Mouse (Mus musculus) left cerebral cortex, postnatal 10 days (tissue): Measurements from ENCODE around the gene Ntf5. TPM values are rescaled to one million over a fixed set of nuclear protein-coding genes. Genes with fewer than 3 reads are reported as not detected.

ENCODE experiments used
- DNase-seq, 2 experiments: peaks; one replicate each; pipeline ENCODE4 v3.0.0; 2021 to 2022; ENCODE audit warnings: low spot score in 2 of 2, mixed read lengths in 1 of 2; ENCODE audit errors: extremely low spot score in 1 of 2
- intact Hi-C: fragments of 180-260 bp; cut with DNase I; formaldehyde crosslinking; loops from one replicate; pipeline ENCODE4 v1.15.1; 2025
- total RNA-seq, 2 experiments: library from RNA; stranded (reverse); gene quantifications; 2 replicates each; pipeline ENCODE4 v1.2.3; 2021

Ntf5 gene
- not detected for total RNA-seq

- intact Hi-C loops: no loop called here
These were observed at the start of gene Ntf5 for GRCm38 (mm10) chr7:45413113-45413863. Gene Ntf5 (plus strand): TSS chr7:45413695.

GRCm38 (mm10) chr7:45363983-45364382, 49.5 kb upstream of the Ntf5 start:
- peak in 1 of 2 experiments; percentile 10 for DNase-seq
- intact Hi-C loops: loop anchor here (10.0 kb wide), 1 partner anchor 199 kb away; the partner anchor contains the start of gene Slc17a7

More at GRCm38 (mm10) chr7:45413113-45413863, at the start of gene Ntf5:
- peak in 1 of 2 experiments; percentile 32 for DNase-seq

DNA sequence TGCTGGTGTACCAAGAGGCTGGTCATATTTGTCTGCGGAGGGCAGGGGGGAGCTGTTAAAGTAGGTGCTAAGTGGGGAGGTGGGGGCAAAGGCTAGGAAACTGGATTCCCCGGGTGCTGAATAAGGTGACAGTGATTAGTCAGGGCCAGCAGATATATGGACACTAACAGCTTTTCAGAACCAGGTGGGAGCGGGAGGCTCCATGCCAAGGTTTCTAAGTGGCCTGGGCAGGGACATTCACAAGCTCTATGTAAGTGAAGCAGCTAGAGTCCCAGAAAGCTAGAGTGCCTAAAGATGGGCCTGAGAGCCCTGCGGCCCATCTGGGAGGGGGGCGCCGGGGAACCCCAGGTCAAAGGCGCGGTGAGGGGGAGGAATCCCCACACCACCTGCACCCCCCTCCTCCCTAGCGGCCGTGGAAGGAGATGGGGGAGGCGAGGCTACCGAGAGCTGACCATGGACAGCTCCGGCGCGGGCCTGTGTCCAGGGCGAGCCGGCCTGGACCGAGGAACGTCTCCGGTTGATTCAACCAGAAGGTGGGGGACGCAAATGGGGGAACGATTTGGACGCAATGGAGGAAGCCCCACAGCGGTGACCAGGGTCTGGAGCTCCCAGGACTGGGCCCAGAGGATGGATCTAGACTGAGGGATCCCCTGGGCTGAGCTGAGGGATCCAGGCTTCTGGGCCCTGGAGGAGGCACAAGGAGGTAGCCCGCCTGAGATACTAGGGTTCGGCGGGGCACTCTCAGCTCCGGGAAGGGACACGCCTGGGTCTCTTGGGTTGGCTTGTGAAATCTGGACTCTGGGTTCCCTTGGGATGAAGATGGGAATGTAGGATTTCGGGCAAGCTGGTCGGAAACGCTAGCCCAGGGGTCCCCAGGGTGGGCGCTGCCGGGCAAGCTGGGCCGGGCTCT, 47.5 kb upstream of the Ntf5 start:
- peak in 1 of 2 experiments; percentile 73 for DNase-seq
- intact Hi-C loops: loop anchor here (10.0 kb wide), 1 partner anchor 201 kb away; the partner anchor contains the start of gene Slc17a7

DNA sequence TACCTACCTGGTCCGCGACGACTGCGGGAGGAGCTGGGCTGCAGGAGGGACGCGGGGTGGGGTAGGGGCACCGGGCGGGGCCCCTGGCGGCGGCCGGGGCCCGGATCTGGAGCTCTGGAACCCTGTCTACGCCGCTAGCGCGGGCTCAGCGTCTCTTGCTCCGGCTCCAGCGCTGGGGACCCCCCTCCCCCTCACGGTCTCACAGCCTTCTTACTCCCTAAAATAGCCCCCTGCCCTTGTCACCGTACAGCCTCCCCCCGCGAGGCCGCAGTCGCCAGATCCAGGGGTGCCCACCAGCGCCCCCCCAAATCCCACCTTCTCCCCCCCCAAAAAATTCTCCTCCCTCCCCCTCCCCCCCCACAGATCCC, 46.9 kb upstream of the Ntf5 start, which contains the start of gene Ppfia3:
TSS of gene Ppfia3 (minus strand) at position 368 of the 368 bp plus-strand sequence.
- intact Hi-C loops: loop anchor here (10.0 kb wide), 1 partner anchor 202 kb away; the partner anchor contains the start of gene Slc17a7
- no peak for DNase-seq

- intact Hi-C loops: loop anchor here (10.0 kb wide), 1 partner anchor 202 kb away; the partner anchor contains the start of gene Slc17a7
- DNase-seq: peak; percentile 98
These were observed 46.2 kb upstream of the Ntf5 start for GRCm38 (mm10) chr7:45367020-45367880.

DNA sequence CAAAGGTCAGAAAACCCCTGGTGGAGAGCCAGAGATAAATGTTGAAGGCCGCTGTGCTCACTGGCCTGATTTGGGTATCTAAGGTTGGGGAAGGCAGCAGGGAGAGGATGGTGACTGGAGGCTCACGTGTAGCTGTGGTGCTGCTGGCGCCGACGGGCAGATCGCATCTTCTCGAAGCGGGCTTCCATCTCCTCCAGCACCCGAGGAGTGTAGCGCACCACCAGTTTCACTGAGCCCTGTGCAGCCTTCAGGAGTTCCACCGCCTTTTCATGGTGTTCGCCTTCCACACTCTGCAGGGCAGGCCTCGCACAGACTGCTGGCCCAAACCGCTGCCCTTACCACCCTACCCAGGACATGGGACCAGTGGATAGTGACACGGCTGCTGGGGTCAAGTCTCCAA, 45.3 kb upstream of the Ntf5 start:
- intact Hi-C loops: loop anchor here (10.0 kb wide), 1 partner anchor 203 kb away; the partner anchor contains the start of gene Slc17a7
- peak in 1 of 2 experiments; percentile 45 for DNase-seq

DNA sequence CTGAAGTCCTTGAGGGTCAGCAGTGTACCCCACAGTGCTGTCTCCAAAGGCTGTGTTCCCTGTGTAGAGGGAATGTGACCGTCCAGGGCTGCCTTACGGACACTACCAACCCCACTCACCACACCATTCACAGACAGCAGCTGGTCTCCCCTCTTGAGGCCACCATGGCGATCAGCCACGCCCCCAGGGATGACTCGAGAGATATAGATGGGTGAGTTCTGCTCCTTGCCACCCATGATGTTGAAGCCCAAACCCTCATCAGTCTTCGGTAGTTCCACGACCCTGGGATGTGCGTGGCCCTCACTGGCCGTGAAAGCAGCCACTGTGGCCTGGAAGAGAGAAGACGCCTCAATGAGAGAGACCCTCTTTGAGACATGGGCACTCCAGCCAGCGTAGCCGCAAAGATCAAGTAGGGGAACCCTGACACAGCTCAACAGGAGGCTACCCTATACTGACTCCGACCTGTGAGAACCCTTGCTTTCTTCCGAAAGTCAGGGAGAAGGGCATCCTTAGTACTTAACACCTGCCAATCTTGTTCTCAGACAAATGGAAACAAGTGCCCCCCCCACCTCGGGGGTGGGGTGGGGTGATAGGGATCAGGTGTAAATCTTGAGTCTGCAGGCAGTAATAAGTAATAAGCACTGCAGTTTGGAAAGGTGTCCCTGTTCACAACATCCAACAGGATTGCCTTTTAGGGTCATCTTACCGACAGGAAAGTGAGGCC, 44.3 kb upstream of the Ntf5 start:
- intact Hi-C loops: loop anchor here (10.0 kb wide), 1 partner anchor 204 kb away; the partner anchor contains the start of gene Slc17a7
- DNase-seq: peak in 1 of 2 experiments; percentile 53

GRCm38 (mm10) chr7:45369836-45370474, 43.5 kb upstream of the Ntf5 start:
- DNase-seq: peak in 1 of 2 experiments; percentile 58
- intact Hi-C loops: loop anchor here (10.0 kb wide), 1 partner anchor 205 kb away; the partner anchor contains the start of gene Slc17a7

- intact Hi-C loops: no loop called here
- peak; percentile 88 to 93 for DNase-seq
These were observed 42.8 kb upstream of the Ntf5 start, which contains the start of gene Lin7b for GRCm38 (mm10) chr7:45370475-45371311. Gene Lin7b (minus strand): TSS chr7:45370583.

DNA sequence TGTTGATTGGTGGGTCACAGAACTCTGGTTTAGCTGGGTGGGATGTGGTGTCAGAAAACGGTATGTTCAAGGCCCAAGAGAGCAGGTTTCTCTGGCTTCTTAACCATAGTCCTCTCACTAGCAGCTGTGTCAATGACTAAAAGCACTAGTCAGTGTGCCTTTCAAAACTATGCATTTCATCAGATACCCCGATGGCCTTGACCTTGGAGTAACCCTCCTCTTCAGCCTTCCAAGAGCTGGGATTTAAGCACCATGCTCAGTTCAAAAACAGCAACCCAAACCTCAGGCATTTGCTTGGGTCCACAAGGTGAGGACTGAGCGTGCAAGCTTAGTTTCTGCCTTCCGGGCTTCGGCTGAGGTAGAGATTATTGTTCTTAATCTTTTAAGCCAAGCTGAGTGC, 41.1 kb upstream of the Ntf5 start:
- no peak for DNase-seq
- intact Hi-C loops: no loop called here

- intact Hi-C loops: no loop called here
- DNase-seq: peak in 1 of 2 experiments; percentile 14
These were observed 38.9 kb upstream of the Ntf5 start for GRCm38 (mm10) chr7:45374620-45375019.

DNA sequence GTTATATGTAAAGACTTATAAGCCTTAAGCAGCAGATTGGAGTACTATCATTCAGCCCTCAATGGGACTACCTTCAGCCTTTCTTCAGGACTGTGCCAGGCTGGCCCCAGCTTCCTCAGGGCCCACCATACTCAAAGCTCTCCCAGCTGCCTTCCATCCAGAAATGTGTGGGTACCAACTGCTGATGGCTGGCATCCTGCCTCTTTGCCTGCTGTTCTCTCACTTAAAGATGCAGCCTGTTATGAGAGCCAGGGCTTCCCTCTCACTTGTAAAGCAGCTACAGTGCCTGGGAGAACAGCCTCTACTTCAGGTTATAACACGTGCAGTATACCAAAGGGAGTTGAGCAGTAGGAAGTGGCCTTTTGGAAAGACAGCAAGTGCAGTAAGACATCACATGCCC, 37.4 kb upstream of the Ntf5 start:
- DNase-seq: peak in 1 of 2 experiments; percentile 31
- intact Hi-C loops: no loop called here

- DNase-seq: no peak
- intact Hi-C loops: no loop called here
These were observed 27.4 kb upstream of the Ntf5 start for GRCm38 (mm10) chr7:45386077-45386476.

DNA sequence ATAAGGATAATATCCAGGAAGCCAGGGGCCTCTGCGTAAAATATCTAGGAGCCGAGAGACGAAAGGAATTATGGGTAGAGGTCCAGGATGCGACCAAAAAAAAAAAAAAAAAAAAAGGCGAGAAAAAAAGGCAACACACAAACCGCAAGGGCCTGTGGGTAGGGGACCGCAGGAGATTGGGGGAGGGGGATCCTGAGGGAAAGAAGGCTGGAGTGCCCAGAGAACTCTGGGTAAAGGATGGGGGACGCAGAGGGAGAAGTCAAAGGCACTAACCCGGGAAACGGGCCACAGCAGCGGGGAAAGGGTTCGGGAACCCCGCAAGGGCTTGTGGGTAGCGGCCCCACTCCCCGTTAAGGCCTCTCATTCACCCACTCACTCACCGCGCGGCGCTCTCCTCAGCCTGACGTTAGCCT, 18.4 kb upstream of the Ntf5 start:
- intact Hi-C loops: no loop called here
- peak; percentile 69 to 81 for DNase-seq

- intact Hi-C loops: no loop called here
- DNase-seq: peak; percentile 100
These were observed 17.7 kb upstream of the Ntf5 start, which contains the start of gene Snrnp70 for GRCm38 (mm10) chr7:45395578-45396336. Gene Snrnp70 (minus strand): TSS chr7:45395742.
